Mouse (Mus musculus): Measurements from ENCODE around the gene Pak4. TPM values are rescaled to one million over a fixed set of nuclear protein-coding genes. Genes with fewer than 3 reads are reported as not detected.

The Pak4 gene
- polyA plus RNA-seq (2021; fragmentation: Nextera tagmentation) = 5.4 and 6.1 TPM in 2 replicates
- long read RNA-seq, experiment 1, transcript Pak4-202 (10 exons, 2,899 nt) = major isoform, 11 of 15 reads
- long read RNA-seq, experiment 1, partial matches to known transcripts = 2 of 15 reads
- long read RNA-seq, experiment 1, other reads (novel, unspliced or antisense) = 2 of 15 reads
- long read RNA-seq, experiment 2, partial matches to known transcripts = 6 of 6 reads
- long read RNA-seq, experiment 2, other reads (novel, unspliced or antisense) = 0 of 6 reads

DNA sequence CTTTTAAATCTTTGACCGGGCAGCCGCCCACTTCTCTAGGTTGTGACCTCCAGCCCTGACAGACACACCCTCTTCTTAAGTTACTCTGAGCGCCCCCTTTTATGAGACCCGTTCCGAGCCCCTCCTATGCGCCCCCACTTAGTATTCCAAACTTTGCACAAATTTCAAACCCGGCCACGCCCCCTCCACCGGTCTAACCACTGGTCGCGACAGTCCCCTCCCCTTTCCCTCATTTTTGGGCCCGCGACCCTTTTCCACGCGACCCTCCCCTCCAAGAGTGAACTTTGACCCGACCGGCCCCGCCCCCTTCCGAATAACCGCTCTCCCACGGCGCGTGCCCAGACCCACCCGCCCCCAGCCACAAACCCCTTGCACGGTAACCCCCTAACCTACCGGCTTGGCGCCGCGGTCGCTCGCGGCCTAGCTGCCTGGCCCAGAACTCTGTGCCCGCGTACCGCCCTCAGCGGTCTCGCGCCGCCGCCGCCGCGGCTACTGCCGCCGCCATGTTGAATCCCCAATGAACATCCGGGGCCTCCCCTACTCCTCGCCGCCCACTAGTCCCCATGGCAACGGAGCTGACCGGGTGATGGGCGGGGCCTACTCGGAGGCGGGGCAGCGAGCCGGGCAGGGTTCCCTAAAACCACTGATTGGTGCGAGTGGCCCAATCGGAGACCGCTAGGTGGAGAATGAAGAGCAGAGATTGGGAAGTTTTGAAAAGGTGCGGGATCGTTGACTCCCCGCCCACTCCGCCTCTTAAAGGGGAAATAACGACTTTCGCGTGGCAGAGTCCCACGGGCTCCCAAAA lies at the start of gene Pak4, which contains the start of gene Samd4b:
TSS of gene Pak4 (minus strand) at position 544 of the 805 bp plus-strand sequence.
TSS of gene Samd4b (minus strand) at position 503 of the 805 bp plus-strand sequence.

GRCm38 (mm10) chr7:28631073-28631472 lies 33.1 kb upstream of the Pak4 start, which contains the start of gene Acp7:
Gene Acp7, minus strand, starts transcription at chr7:28631332.

GRCm38 (mm10) chr7:28547154-28547553 lies 50.8 kb downstream of the Pak4 start, which contains the start of gene Nccrp1:
Gene Nccrp1, minus strand, starts transcription at chr7:28547254.

GRCm38 (mm10) chr7:28540526-28540925 lies 57.5 kb downstream of the Pak4 start, which contains the start of gene Sycn:
Gene Sycn, plus strand, starts transcription at chr7:28540885.

GRCm38 (mm10) chr7:28522536-28522935 lies 75.4 kb downstream of the Pak4 start, which contains the start of gene Ifnl3:
Gene Ifnl3, plus strand, starts transcription at chr7:28522836.

DNA sequence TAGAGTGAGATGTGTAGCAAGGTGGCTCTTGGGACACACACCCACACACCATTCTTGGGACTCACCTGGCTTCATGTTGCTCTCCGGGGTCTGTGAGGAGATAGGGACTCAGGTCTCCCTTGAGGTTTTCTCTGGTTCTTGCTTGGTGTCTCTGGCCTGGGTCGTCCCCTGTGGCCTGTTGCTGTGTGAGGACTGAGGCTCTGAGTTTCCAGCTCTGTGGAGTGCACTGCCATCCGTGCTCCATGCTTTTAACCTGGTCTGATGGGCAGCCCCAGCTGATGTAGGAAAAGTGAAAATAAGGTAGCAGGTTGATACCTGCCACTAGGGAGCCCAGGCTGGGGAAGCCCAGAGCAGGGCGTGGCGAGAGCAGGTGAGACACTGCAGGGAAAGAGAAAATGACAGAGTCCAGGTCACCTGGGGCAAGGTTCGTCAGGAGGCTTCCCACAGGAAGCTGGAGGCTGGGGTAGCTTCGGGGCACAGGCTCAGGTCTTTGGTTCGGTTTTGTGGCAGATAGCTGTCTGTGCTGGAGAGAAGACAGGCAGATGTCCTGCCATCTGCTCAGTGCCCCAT lies 87.5 kb downstream of the Pak4 start, which contains the start of gene Ifnl2:
TSS of gene Ifnl2 (minus strand) at position 51 of the 570 bp plus-strand sequence.

Other genes with a start within 250 kb of the Pak4 start
- gene Rps16, start 247.5 kb downstream of the Pak4 start, polyA plus RNA-seq (2021; fragmentation: Nextera tagmentation) = 1,527 and 1,591 TPM in 2 replicates
- gene Plekhg2, start 225.6 kb downstream of the Pak4 start, polyA plus RNA-seq (2021; fragmentation: Nextera tagmentation) = 0.76 and 0.94 TPM in 2 replicates
- gene Zfp36, start 217.9 kb downstream of the Pak4 start, polyA plus RNA-seq (2021; fragmentation: Nextera tagmentation) = 0.63 and 1.9 TPM in 2 replicates
- 67.8 and 75.0 TPM in 2 replicates for gene Med29, start 205.5 kb downstream of the Pak4 start, polyA plus RNA-seq (2021; fragmentation: Nextera tagmentation)
- gene Paf1, start 205.2 kb downstream of the Pak4 start, polyA plus RNA-seq (2021; fragmentation: Nextera tagmentation) = 36.9 and 42.4 TPM in 2 replicates
- gene Gmfg, start 160.7 kb downstream of the Pak4 start, polyA plus RNA-seq (2021; fragmentation: Nextera tagmentation) = 5.8 and 7.2 TPM in 2 replicates
- 4.3 and 24.4 TPM in 2 replicates for gene Lrfn1, start 146.2 kb downstream of the Pak4 start, polyA plus RNA-seq (2021; fragmentation: Nextera tagmentation)
- not detected in 2 replicates for gene Ifnl2, start 87.7 kb downstream of the Pak4 start, polyA plus RNA-seq (2021; fragmentation: Nextera tagmentation)
- gene Ifnl3, start 75.3 kb downstream of the Pak4 start, polyA plus RNA-seq (2021; fragmentation: Nextera tagmentation) = not detected in 2 replicates
- not detected in 2 replicates for gene Sycn, start 57.3 kb downstream of the Pak4 start, polyA plus RNA-seq (2021; fragmentation: Nextera tagmentation)
- gene Nccrp1, start 50.9 kb downstream of the Pak4 start, polyA plus RNA-seq (2021; fragmentation: Nextera tagmentation) = 0.09 TPM in 1 of 2 replicates, not detected in the other
- 7.5 and 9.2 TPM in 2 replicates for gene Samd4b, start within 50 bp of the Pak4 start, polyA plus RNA-seq (2021; fragmentation: Nextera tagmentation)
- gene Acp7, start 33.1 kb upstream of the Pak4 start, polyA plus RNA-seq (2021; fragmentation: Nextera tagmentation) = 0.59 and 0.70 TPM in 2 replicates
- gene Fbxo27, start 94.7 kb upstream of the Pak4 start, polyA plus RNA-seq (2021; fragmentation: Nextera tagmentation) = 14.4 and 14.5 TPM in 2 replicates
- gene Fbxo17, start 118.6 kb upstream of the Pak4 start, polyA plus RNA-seq (2021; fragmentation: Nextera tagmentation) = 2.5 and 4.3 TPM in 2 replicates
- 233 and 280 TPM in 2 replicates for gene Mrps12, start 143.6 kb upstream of the Pak4 start, polyA plus RNA-seq (2021; fragmentation: Nextera tagmentation)
- 11.2 and 15.1 TPM in 2 replicates for gene Sars2, start 143.8 kb upstream of the Pak4 start, polyA plus RNA-seq (2021; fragmentation: Nextera tagmentation)
- gene Ccer2, start 158.0 kb upstream of the Pak4 start, polyA plus RNA-seq (2021; fragmentation: Nextera tagmentation) = 1.3 and 1.8 TPM in 2 replicates
- gene Sirt2, start 168.6 kb upstream of the Pak4 start, polyA plus RNA-seq (2021; fragmentation: Nextera tagmentation) = 147 and 180 TPM in 2 replicates
- 68.6 and 74.6 TPM in 2 replicates for gene Nfkbib, start 169.3 kb upstream of the Pak4 start, polyA plus RNA-seq (2021; fragmentation: Nextera tagmentation)
- 3.7 and 3.9 TPM in 2 replicates for gene Rinl, start 190.8 kb upstream of the Pak4 start, polyA plus RNA-seq (2021; fragmentation: Nextera tagmentation)
- gene Hnrnpl, start 210.4 kb upstream of the Pak4 start, polyA plus RNA-seq (2021; fragmentation: Nextera tagmentation) = 95.1 and 110 TPM in 2 replicates
- 125 and 135 TPM in 2 replicates for gene Ech1, start 227.0 kb upstream of the Pak4 start, polyA plus RNA-seq (2021; fragmentation: Nextera tagmentation)
- gene Lgals4, start 235.7 kb upstream of the Pak4 start, polyA plus RNA-seq (2021; fragmentation: Nextera tagmentation) = 0.47 and 0.90 TPM in 2 replicates